Mouse (Mus musculus): Measurements from ENCODE around the gene Bcl2a1c. TPM values are rescaled to one million over a fixed set of nuclear protein-coding genes. Genes with fewer than 3 reads are reported as not detected.

Gene Bcl2a1c
- polyA plus RNA-seq (2014; fragmentation: Illumina TruSeq; extraction: RNeasy Lipid Tissue Mini Kit (QIAGEN cat#74804); ENCODE audit: low read depth, low replicate concordance) = not detected

GRCm38 (mm10) chr9:114329855-114330254 is at the start of gene Bcl2a1c:
Gene Bcl2a1c (plus strand): TSS chr9:114330135.

Other genes starting within 250 kb of the Bcl2a1c start
- 62.8 TPM for gene Crtap, start 60.5 kb downstream of the Bcl2a1c start, polyA plus RNA-seq (2014; fragmentation: Illumina TruSeq; extraction: RNeasy Lipid Tissue Mini Kit (QIAGEN cat#74804); ENCODE audit: low read depth, low replicate concordance)
- 75.5 TPM for gene Glb1, start 70.9 kb downstream of the Bcl2a1c start, polyA plus RNA-seq (2014; fragmentation: Illumina TruSeq; extraction: RNeasy Lipid Tissue Mini Kit (QIAGEN cat#74804); ENCODE audit: low read depth, low replicate concordance)
- 4.7 TPM for gene Tmppe, start 71.0 kb downstream of the Bcl2a1c start, polyA plus RNA-seq (2014; fragmentation: Illumina TruSeq; extraction: RNeasy Lipid Tissue Mini Kit (QIAGEN cat#74804); ENCODE audit: low read depth, low replicate concordance)
- gene Ccr4, start 174.8 kb downstream of the Bcl2a1c start, polyA plus RNA-seq (2014; fragmentation: Illumina TruSeq; extraction: RNeasy Lipid Tissue Mini Kit (QIAGEN cat#74804); ENCODE audit: low read depth, low replicate concordance) = 0.55 TPM
- gene C130032M10Rik, start 185.6 kb downstream of the Bcl2a1c start, polyA plus RNA-seq (2014; fragmentation: Illumina TruSeq; extraction: RNeasy Lipid Tissue Mini Kit (QIAGEN cat#74804); ENCODE audit: low read depth, low replicate concordance) = not detected
- not detected for gene Trim71, start 234.2 kb downstream of the Bcl2a1c start, polyA plus RNA-seq (2014; fragmentation: Illumina TruSeq; extraction: RNeasy Lipid Tissue Mini Kit (QIAGEN cat#74804); ENCODE audit: low read depth, low replicate concordance)

All from adipose tissue, adult 10 weeks (tissue).